Mouse (Mus musculus): Measurements from ENCODE around the gene Zfp239. TPM values are rescaled to one million over a fixed set of nuclear protein-coding genes. Genes with fewer than 3 reads are reported as not detected.
"Not testable (repeated sequence)": the region's sequence is repeated elsewhere in the genome, so short reads cannot be mapped to it uniquely, and the experiment has no call there.

The Zfp239 gene
- polyA plus RNA-seq, 1 experiment from 2014 or later = 7.5 TPM

DNA sequence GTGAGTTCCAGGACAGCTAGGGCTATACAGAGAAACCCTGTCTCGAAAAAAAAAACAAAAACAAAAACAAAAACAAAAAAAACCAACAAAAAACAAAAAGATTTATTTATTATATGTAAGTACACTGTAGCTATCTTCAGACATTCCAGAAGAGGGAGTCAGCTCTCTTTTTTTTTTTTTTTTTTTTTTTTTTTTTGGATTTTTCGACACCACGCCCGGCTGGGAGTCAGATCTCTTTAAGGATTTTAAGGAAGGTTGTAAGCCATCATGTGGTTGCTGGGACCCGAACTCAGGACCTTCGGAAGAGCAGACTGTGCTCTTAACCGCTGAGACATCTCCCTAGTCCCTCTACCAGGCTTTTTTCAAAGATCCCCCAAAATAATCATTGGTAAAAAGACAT, 11.6 kb downstream of the Zfp239 start:
- WGBS = 93% methylated on average over 7 of the region's 7 CpGs
- H3K4me2 ChIP-seq (ENCODE audit: low read depth, low read length); H3K4me1 ChIP-seq (replicated peaks; ENCODE audit: control insufficient read depth, insufficient read depth, low read length); H3K36me3 ChIP-seq (ENCODE audit: control insufficient read depth, insufficient read depth, low read length); H3K9ac ChIP-seq (ENCODE audit: low read length); H3K27me3 ChIP-seq (ENCODE audit: control insufficient read depth, insufficient read depth, low read depth, low read length); ATAC-seq (ENCODE audit: low read depth); H3K4me3 ChIP-seq (ENCODE audit: low read length); H3K27ac ChIP-seq (ENCODE audit: low read length); H3K9me3 ChIP-seq (ENCODE audit: control insufficient read depth, low read length): not testable (repeated sequence)

DNA sequence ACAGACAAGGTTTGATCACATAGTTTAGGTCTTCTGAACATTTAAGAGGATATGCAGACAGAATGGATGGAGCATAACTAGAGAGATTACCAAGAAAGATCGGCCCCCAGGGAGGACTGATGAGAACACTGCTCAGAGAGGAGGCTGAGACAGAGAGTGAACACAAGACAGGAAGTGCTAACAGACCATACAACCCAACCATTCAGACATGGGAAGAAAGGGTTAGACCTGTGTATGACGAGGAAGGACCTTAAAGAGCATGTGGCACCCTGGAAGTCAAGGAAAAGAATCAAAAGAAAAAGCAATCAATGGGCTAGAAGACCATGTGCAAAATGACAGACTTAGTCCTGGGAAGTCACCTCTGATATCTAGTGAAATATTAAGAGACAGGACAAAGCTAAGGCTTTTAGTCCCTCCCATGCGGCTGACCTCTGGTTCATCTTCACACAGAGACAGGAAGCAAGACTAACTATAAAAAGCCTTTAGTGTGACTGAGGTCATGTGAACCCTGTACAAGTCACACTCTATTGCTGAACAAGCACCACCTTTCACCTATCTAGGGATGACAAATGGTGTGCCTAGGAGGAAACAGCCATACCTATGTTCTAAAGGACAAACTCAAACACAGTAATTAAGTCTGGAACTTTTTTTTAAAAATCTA, 12.9 kb downstream of the Zfp239 start:
- Histone ChIP-seq H3K36me3 (ENCODE audit: control insufficient read depth, insufficient read depth, low read length) (no peaks in the 10 kb centered on the region), H3K9ac (ENCODE audit: low read length) (no peak overlapping the region), H3K4me3 (ENCODE audit: low read length) (no peak overlapping the region), H3K27ac (ENCODE audit: low read length) (no peak overlapping the region), H3K4me1 (replicated peaks; ENCODE audit: control insufficient read depth, insufficient read depth, low read length) (peaks cover 3% of the 10 kb centered on the region; the same call in 1 of the 2 replicates), H3K4me2 (ENCODE audit: low read depth, low read length) (no peak overlapping the region), H3K9me3 (ENCODE audit: control insufficient read depth, low read length) (no peaks in the 10 kb centered on the region), H3K27me3 (ENCODE audit: control insufficient read depth, insufficient read depth, low read depth, low read length) (no peaks in the 10 kb centered on the region)
- no peak for ATAC-seq (ENCODE audit: low read depth)
- 74% methylated on average over 3 of the region's 3 CpGs for WGBS

DNA sequence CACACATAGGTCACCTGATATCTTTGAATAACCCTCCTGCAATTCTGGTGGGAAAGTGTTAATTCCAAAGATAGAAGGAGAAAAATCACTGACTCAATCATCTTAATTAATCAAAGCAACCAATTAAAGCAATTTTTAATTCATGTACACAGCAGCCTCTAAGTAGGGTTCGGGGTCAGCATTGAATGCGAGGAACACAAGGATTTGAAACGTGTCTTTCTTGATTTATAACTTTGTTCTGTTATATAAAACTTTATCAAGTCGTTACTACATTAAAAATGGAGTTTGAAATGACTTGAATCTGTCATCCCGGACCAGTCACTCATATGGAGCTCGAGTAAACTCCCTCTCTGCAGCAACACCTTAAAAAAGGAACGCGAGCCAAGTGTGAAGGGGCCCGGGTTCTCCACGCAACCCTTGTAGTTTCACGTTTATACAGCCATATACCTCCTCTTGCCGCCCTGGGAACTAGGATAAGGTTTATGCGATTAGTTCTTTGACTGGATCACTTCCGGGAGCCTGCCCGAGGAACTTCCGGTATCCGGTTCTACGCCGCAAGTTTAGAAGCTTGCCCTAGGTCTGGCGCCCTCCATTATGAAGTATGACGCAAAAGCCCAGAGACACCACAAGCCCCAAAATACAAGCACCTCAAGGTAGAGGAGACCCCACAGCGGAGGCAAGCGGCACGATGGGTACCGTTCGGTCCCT, 17.0 kb downstream of the Zfp239 start:
- H3K36me3 ChIP-seq (ENCODE audit: control insufficient read depth, insufficient read depth, low read length) = no peaks in the 10 kb centered on the region
- peak overlapping the region; percentile 80 for H3K4me2 ChIP-seq (ENCODE audit: low read depth, low read length)
- no peaks in the 10 kb centered on the region for H3K27me3 ChIP-seq (ENCODE audit: control insufficient read depth, insufficient read depth, low read depth, low read length)
- H3K9ac ChIP-seq (ENCODE audit: low read length) = peak overlapping the region; percentile 88
- H3K4me3 ChIP-seq (ENCODE audit: low read length) = peak overlapping the region; percentile 62
- H3K4me1 ChIP-seq (replicated peaks; ENCODE audit: control insufficient read depth, insufficient read depth, low read length) = peaks cover 8% of the 10 kb centered on the region
- H3K9me3 ChIP-seq (ENCODE audit: control insufficient read depth, low read length) = no peaks in the 10 kb centered on the region
- 8% methylated on average over 26 of the region's 26 CpGs for WGBS
- peak; percentile 87 for ATAC-seq (ENCODE audit: low read depth)
- peak overlapping the region; percentile 100 for H3K27ac ChIP-seq (ENCODE audit: low read length)

DNA sequence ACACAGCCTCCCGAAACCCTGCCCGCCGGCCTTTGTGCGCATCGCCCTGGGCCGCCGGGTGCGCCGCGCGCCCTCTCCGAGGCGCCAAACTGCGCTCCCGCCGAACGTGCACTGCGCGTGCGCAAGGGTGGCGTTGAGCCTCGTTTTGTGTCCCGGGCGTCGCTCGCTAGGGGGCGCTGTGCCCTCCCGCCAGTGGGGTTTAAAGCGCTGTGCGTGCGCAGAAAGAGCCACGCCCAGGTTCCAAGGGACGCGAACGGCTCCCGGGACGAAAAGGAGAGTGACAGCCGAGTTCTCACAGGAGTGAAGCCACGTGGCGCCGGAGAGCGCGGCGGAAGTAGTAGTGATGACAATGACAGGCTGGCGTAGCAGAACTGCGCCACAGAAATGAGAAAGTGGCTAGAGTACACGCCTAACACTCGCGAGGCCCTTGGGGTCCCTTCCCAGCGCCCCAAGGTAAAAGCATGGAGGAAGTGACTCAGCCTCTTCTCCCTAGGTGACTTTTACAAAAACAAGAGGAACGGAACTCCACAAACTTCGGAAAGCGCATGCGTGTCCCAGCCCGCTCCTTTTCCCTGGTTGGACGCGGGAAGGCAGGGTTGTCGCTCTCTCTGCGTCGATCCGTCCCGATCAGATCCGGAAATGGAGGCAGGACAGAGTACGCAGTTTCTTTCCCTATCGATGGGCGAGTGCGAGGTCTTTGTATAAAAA, 17.7 kb downstream of the Zfp239 start:
- Histone ChIP-seq H3K36me3 (ENCODE audit: control insufficient read depth, insufficient read depth, low read length) (no peaks in the 10 kb centered on the region), H3K9me3 (ENCODE audit: control insufficient read depth, low read length) (no peaks in the 10 kb centered on the region), H3K27me3 (ENCODE audit: control insufficient read depth, insufficient read depth, low read depth, low read length) (no peaks in the 10 kb centered on the region), H3K9ac (ENCODE audit: low read length) (peak overlapping the region; percentile 88), H3K4me1 (replicated peaks; ENCODE audit: control insufficient read depth, insufficient read depth, low read length) (peaks cover 8% of the 10 kb centered on the region), H3K4me2 (ENCODE audit: low read depth, low read length) (peak overlapping the region; percentile 80), H3K4me3 (ENCODE audit: low read length) (peak overlapping the region; percentile 62), H3K27ac (ENCODE audit: low read length) (peak overlapping the region; percentile 100)
- peak; percentile 95 for ATAC-seq (ENCODE audit: low read depth)
- WGBS = under 1% methylated on average over 64 of the region's 67 CpGs

DNA sequence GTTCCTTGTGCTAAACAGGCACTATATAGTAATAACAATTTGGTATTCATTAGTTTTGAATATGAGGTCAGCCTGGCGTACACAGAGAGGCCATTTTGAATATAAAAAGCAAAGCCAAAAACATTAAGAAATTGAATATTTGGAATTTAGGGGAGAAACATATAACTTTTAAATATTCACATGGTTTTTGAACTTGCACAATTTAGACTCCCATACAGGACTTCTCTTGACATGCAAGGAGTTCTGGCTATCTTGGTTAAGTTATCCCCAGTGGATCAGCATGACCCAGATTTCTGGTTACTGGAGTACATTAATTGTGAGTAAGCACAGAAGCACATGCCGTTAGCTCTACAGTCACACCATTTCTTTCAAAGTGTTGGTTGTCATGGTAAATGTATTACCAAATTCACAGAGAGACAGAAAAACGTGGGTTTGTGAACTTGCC, 18.5 kb downstream of the Zfp239 start:
- H3K4me2 ChIP-seq (ENCODE audit: low read depth, low read length) = peak overlapping the region; percentile 75
- peak overlapping the region; percentile 9 for H3K4me3 ChIP-seq (ENCODE audit: low read length)
- H3K27ac ChIP-seq (ENCODE audit: low read length) = peak overlapping the region; percentile 43; the same call in 1 of the 2 replicates
- H3K27me3 ChIP-seq (ENCODE audit: control insufficient read depth, insufficient read depth, low read depth, low read length) = no peaks in the 10 kb centered on the region
- no peaks in the 10 kb centered on the region for H3K36me3 ChIP-seq (ENCODE audit: control insufficient read depth, insufficient read depth, low read length)
- peaks cover 8% of the 10 kb centered on the region for H3K4me1 ChIP-seq (replicated peaks; ENCODE audit: control insufficient read depth, insufficient read depth, low read length)
- no peaks in the 10 kb centered on the region for H3K9me3 ChIP-seq (ENCODE audit: control insufficient read depth, low read length)
- peak overlapping the region; percentile 8 for H3K9ac ChIP-seq (ENCODE audit: low read length)
- no peak for ATAC-seq (ENCODE audit: low read depth)
- 29% methylated on average over 3 of the region's 3 CpGs for WGBS

DNA sequence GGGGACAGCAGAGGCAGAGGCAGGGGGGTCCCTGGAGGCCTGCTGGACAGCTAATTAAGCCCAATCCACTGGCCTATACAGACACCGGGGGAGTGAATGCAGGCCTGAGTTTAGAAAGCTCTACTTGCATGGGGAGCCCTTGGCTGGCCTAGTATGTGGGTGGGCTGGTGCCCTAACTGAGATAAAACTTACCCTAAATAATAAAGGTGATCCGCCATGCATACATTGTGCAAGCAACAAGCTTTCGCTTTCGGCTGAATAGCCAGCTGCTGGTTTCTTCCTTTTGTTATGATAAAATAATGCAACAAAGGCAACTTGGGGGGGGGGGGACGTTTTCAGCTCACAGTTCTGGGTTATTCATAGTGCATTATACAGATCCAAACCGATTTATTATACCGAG, 19.3 kb downstream of the Zfp239 start:
- H3K4me3 ChIP-seq (ENCODE audit: low read length) = no peak overlapping the region
- no peak overlapping the region for H3K4me2 ChIP-seq (ENCODE audit: low read depth, low read length)
- no peak for ATAC-seq (ENCODE audit: low read depth)
- peaks cover 8% of the 10 kb centered on the region for H3K4me1 ChIP-seq (replicated peaks; ENCODE audit: control insufficient read depth, insufficient read depth, low read length)
- H3K27me3 ChIP-seq (ENCODE audit: control insufficient read depth, insufficient read depth, low read depth, low read length) = no peaks in the 10 kb centered on the region
- H3K9me3 ChIP-seq (ENCODE audit: control insufficient read depth, low read length) = no peaks in the 10 kb centered on the region
- no peak overlapping the region for H3K27ac ChIP-seq (ENCODE audit: low read length)
- H3K9ac ChIP-seq (ENCODE audit: low read length) = no peak overlapping the region
- no peaks in the 10 kb centered on the region for H3K36me3 ChIP-seq (ENCODE audit: control insufficient read depth, insufficient read depth, low read length)
- WGBS = 85% methylated on average over 7 of the region's 7 CpGs

DNA sequence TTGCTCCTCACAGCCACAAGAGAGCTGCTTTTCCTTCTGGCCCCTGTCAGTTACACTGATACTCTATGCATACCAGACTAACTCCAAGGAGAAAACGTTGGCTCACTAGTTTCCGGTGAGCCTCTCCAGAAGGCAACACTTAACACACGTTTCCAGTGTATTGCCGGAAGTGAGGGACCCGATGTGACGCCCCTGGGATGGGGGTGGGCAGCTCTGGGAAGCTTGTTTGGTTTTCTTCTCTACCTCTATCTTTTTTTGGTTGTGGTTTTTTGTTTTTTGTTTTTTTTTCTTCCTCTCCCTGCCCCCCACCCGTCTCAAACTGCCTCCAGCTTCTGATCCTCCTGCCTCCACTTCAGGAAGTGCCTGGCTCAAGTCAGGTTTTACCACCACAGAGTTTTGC, 20.1 kb downstream of the Zfp239 start:
- Histone ChIP-seq H3K4me2 (ENCODE audit: low read depth, low read length) (no peak overlapping the region), H3K9ac (ENCODE audit: low read length) (no peak overlapping the region), H3K9me3 (ENCODE audit: control insufficient read depth, low read length) (no peaks in the 10 kb centered on the region), H3K4me1 (replicated peaks; ENCODE audit: control insufficient read depth, insufficient read depth, low read length) (peaks cover 8% of the 10 kb centered on the region), H3K27me3 (ENCODE audit: control insufficient read depth, insufficient read depth, low read depth, low read length) (no peaks in the 10 kb centered on the region), H3K36me3 (ENCODE audit: control insufficient read depth, insufficient read depth, low read length) (no peaks in the 10 kb centered on the region), H3K27ac (ENCODE audit: low read length) (0 out of 2 replicates have a peak overlapping the region, but pooled peaks have one; percentile 12), H3K4me3 (ENCODE audit: low read length) (no peak overlapping the region)
- no peak for ATAC-seq (ENCODE audit: low read depth)
- 56% methylated on average over 7 of the region's 7 CpGs for WGBS

DNA sequence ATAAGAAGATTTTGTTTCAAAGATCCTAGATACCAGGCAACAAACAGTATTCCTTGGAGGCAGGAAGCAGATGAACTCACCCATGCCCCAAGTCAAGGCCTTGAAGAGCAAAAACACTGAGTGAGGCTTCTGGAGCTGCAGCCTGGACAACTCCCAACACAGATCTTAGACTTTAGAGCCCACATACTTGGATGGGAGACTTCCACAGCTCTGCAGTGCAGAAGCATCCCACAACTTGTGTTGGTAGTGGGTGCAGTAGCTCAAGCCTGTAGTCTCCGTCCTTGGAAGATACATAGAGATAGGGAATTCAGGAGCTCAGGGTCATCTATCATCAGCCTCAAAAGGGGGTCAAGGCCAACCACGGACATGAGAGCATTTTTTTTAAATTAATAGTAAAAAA, 24.0 kb downstream of the Zfp239 start:
- no peaks in the 10 kb centered on the region for H3K4me1 ChIP-seq (replicated peaks; ENCODE audit: control insufficient read depth, insufficient read depth, low read length)
- H3K9me3 ChIP-seq (ENCODE audit: control insufficient read depth, low read length) = no peaks in the 10 kb centered on the region
- no peak for ATAC-seq (ENCODE audit: low read depth)
- H3K36me3 ChIP-seq (ENCODE audit: control insufficient read depth, insufficient read depth, low read length) = no peaks in the 10 kb centered on the region
- H3K4me3 ChIP-seq (ENCODE audit: low read length) = no peak overlapping the region
- no peak overlapping the region for H3K4me2 ChIP-seq (ENCODE audit: low read depth, low read length)
- no peaks in the 10 kb centered on the region for H3K27me3 ChIP-seq (ENCODE audit: control insufficient read depth, insufficient read depth, low read depth, low read length)
- H3K9ac ChIP-seq (ENCODE audit: low read length) = no peak overlapping the region
- WGBS = 67% methylated on average over 2 of the region's 2 CpGs
- H3K27ac ChIP-seq (ENCODE audit: low read length) = no peak overlapping the region

DNA sequence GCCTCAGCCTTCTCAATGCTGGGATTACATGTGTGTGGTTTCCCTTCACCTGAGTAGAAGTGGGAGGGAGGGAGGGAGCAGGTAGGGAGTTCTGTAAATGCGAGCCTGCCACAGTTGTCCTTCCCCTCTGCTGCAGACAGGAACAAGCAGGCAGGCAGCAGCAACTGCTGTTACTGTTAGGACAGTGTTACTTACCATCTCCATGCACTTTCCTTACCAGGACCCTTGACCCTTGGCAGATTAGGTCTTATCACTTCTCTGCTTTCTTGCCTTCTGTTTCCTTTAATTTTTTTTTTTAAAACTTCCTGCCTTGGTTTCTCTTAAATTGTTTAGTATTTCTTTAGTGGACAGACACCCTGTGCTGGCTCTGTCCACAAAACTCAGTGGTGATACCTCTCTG, 26.1 kb downstream of the Zfp239 start:
- Histone ChIP-seq H3K36me3 (ENCODE audit: control insufficient read depth, insufficient read depth, low read length) (no peaks in the 10 kb centered on the region), H3K4me1 (replicated peaks; ENCODE audit: control insufficient read depth, insufficient read depth, low read length) (no peaks in the 10 kb centered on the region), H3K4me2 (ENCODE audit: low read depth, low read length) (no peak overlapping the region), H3K4me3 (ENCODE audit: low read length) (no peak overlapping the region), H3K27ac (ENCODE audit: low read length) (no peak overlapping the region), H3K27me3 (ENCODE audit: control insufficient read depth, insufficient read depth, low read depth, low read length) (no peaks in the 10 kb centered on the region), H3K9ac (ENCODE audit: low read length) (no peak overlapping the region), H3K9me3 (ENCODE audit: control insufficient read depth, low read length) (no peaks in the 10 kb centered on the region)
- no peak for ATAC-seq (ENCODE audit: low read depth)
- 29% methylated on average over 1 of the region's 1 CpGs for WGBS
